Mouse (Mus musculus): ENCODE results near the gene Polr3f. TPM values are rescaled to one million over a fixed set of nuclear protein-coding genes. Genes with fewer than 3 reads are reported as not detected.
A peak's percentile ranks its signal among the peaks of the same experiment; 100 is the strongest.

Gene Polr3f
- total RNA-seq (2015), result 8.2 and 11.4 TPM in 2 replicates
- total RNA-seq (2017), result 19.5 and 20.5 TPM in 2 replicates

- peak; percentile 96 for ATAC-seq (ENCODE audit: poor library complexity, severe bottlenecking)
Observed at GRCm38 (mm10) chr2:144526981-144527820, at the start of gene Polr3f, which contains the start of gene Dzank1. TSS of gene Polr3f (plus strand) at chr2:144527718. TSS of gene Dzank1 (minus strand) at chr2:144527414.

GRCm38 (mm10) chr2:144479421-144479820, 48.1 kb upstream of the Polr3f start:
- no peak for ATAC-seq (ENCODE audit: poor library complexity, severe bottlenecking)

- no peak for ATAC-seq (ENCODE audit: poor library complexity, severe bottlenecking)
Observed at GRCm38 (mm10) chr2:144484084-144484483, 43.4 kb upstream of the Polr3f start.

- ATAC-seq (ENCODE audit: poor library complexity, severe bottlenecking), result no peak
Observed at GRCm38 (mm10) chr2:144485439-144485838, 42.1 kb upstream of the Polr3f start.

- no peak for ATAC-seq (ENCODE audit: poor library complexity, severe bottlenecking)
Observed at GRCm38 (mm10) chr2:144487476-144487875, 40.0 kb upstream of the Polr3f start.

- ATAC-seq (ENCODE audit: poor library complexity, severe bottlenecking), result peak; percentile 46
Observed at GRCm38 (mm10) chr2:144489342-144489741, 38.2 kb upstream of the Polr3f start.

- no peak for ATAC-seq (ENCODE audit: poor library complexity, severe bottlenecking)
Observed at GRCm38 (mm10) chr2:144502134-144502533, 25.4 kb upstream of the Polr3f start.

- no peak for ATAC-seq (ENCODE audit: poor library complexity, severe bottlenecking)
Observed at GRCm38 (mm10) chr2:144514619-144515018, 12.9 kb upstream of the Polr3f start.

- ATAC-seq (ENCODE audit: poor library complexity, severe bottlenecking), result no peak
Observed at GRCm38 (mm10) chr2:144519772-144520171, 7.7 kb upstream of the Polr3f start.

GRCm38 (mm10) chr2:144525856-144526255, 1.7 kb upstream of the Polr3f start:
- ATAC-seq (ENCODE audit: poor library complexity, severe bottlenecking), result no peak

GRCm38 (mm10) chr2:144527821-144528174, 280 bp downstream of the Polr3f start:
- ATAC-seq (ENCODE audit: poor library complexity, severe bottlenecking), result peak; percentile 39

GRCm38 (mm10) chr2:144537123-144537522, 9.6 kb downstream of the Polr3f start:
- ATAC-seq (ENCODE audit: poor library complexity, severe bottlenecking), result no peak

GRCm38 (mm10) chr2:144541246-144541645, 13.7 kb downstream of the Polr3f start:
- ATAC-seq (ENCODE audit: poor library complexity, severe bottlenecking), result no peak

GRCm38 (mm10) chr2:144543670-144544069, 16.2 kb downstream of the Polr3f start:
- no peak for ATAC-seq (ENCODE audit: poor library complexity, severe bottlenecking)

- no peak for ATAC-seq (ENCODE audit: poor library complexity, severe bottlenecking)
Observed at GRCm38 (mm10) chr2:144544630-144545029, 17.1 kb downstream of the Polr3f start.

GRCm38 (mm10) chr2:144545061-144545460, 17.5 kb downstream of the Polr3f start:
- no peak for ATAC-seq (ENCODE audit: poor library complexity, severe bottlenecking)

- no peak for ATAC-seq (ENCODE audit: poor library complexity, severe bottlenecking)
Observed at GRCm38 (mm10) chr2:144545481-144545880, 18.0 kb downstream of the Polr3f start.

GRCm38 (mm10) chr2:144547559-144547958, 20.0 kb downstream of the Polr3f start:
- no peak for ATAC-seq (ENCODE audit: poor library complexity, severe bottlenecking)

GRCm38 (mm10) chr2:144550529-144550928, 23.0 kb downstream of the Polr3f start, which contains the start of gene Rbbp9:
TSS of gene Rbbp9 (minus strand) at chr2:144550869.
- ATAC-seq (ENCODE audit: poor library complexity, severe bottlenecking), result peak; percentile 82

- no peak for ATAC-seq (ENCODE audit: poor library complexity, severe bottlenecking)
Observed at GRCm38 (mm10) chr2:144553905-144554304, 26.4 kb downstream of the Polr3f start.

- peak; percentile 19 for ATAC-seq (ENCODE audit: poor library complexity, severe bottlenecking)
Observed at GRCm38 (mm10) chr2:144555286-144555819, 27.8 kb downstream of the Polr3f start.

Data from megakaryocyte, adult 5-6 weeks (primary cell).